29 mouse cellular contexts compared by ENCODE assay signal in the genomic region with DNA sequence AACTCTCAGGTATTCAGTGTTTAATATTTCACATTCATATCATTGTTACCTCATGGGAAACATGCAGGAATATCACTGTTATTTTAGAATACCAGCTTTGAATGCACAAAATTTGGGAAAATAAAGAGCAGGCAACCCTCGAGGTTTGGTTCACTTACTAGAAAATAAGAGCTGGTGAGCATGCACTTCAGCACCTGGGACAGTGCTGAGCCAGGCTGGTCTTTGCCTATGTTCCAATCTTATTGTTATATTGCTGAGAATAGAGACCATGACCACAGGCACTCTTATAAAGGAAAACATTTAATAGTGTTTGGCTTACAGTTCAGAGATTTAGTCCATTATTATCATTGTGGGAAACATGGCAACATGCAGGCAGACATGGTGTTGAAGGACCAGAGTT.
DNase-seq lines count a peak whose midpoint lies in the region; ATAC-seq lines count a peak whose summit lies in the region.
"Had no signal": no experiment of that assay in that cellular context is flagged by ENCODE, and none has a peak within 500 bp of the region (broad histone marks: within the 10 kb centered on the region; RNA-seq: fewer than 3 reads in every experiment).

No protein-coding gene starts in this region.

- no peak for ATAC-seq in kidney, embryonic 15.5 days (replicated peaks; ENCODE audit: low FRiP score)
- ATAC-seq in limb, embryonic 11.5 days (ENCODE audit: insufficient number of reproducible peaks, low FRiP score, low TSS enrichment, low read depth): no peak
- no peak for ATAC-seq in liver, embryonic 11.5 days (replicated peaks; ENCODE audit: low FRiP score)
- ATAC-seq: activated CD4-positive, CD25-positive, alpha-beta regulatory T cell, adult 4 months; forebrain, postnatal 0 days; inflammation-experienced regulatory T-cells, adult 6 months; midbrain, embryonic 15.5 days; Patski had no signal

- no peaks in the 10 kb centered on the region for H3K27me3 ChIP-seq in kidney, embryonic 15.5 days
- H3K27me3 ChIP-seq in limb, embryonic 11.5 days (ENCODE audit: control insufficient read depth, insufficient read depth, low read length): no peaks in the 10 kb centered on the region
- H3K27me3 ChIP-seq in liver, embryonic 11.5 days (replicated peaks; ENCODE audit: control insufficient read depth, insufficient read depth, low read length): no peaks in the 10 kb centered on the region
- H3K27me3 ChIP-seq: liver, embryonic 13.5 days; lung, embryonic 15.5 days; megakaryocyte, embryonic 14.5 days; midbrain, embryonic 15.5 days; neural tube, embryonic 12.5 days; Patski had no signal

- no peaks in the 10 kb centered on the region for H3K36me3 ChIP-seq in kidney, embryonic 15.5 days
- no peaks in the 10 kb centered on the region for H3K36me3 ChIP-seq in limb, embryonic 11.5 days (ENCODE audit: control insufficient read depth, insufficient read depth, low read length)
- H3K36me3 ChIP-seq in liver, embryonic 11.5 days (ENCODE audit: control insufficient read depth, insufficient read depth, low read length): no peaks in the 10 kb centered on the region
- H3K36me3 ChIP-seq: forebrain, embryonic 10.5 days; liver, embryonic 13.5 days; lung, embryonic 15.5 days; midbrain, embryonic 15.5 days; neural tube, embryonic 12.5 days had no signal

- no peak overlapping the region for H3K4me2 ChIP-seq in kidney, embryonic 15.5 days
- no peak overlapping the region for H3K4me2 ChIP-seq in limb, embryonic 11.5 days (ENCODE audit: low read depth, severe bottlenecking)
- H3K4me2 ChIP-seq in liver, embryonic 11.5 days: no peak overlapping the region
- H3K4me2 ChIP-seq: hindbrain, embryonic 14.5 days; liver, embryonic 13.5 days; lung, embryonic 15.5 days; midbrain, embryonic 15.5 days; neural tube, embryonic 12.5 days had no signal

- no peak overlapping the region for H3K27ac ChIP-seq in kidney, embryonic 15.5 days
- H3K27ac ChIP-seq in limb, embryonic 11.5 days (replicated peaks; ENCODE audit: low read depth, low read length): no peak overlapping the region
- no peak overlapping the region for H3K27ac ChIP-seq in liver, embryonic 11.5 days (ENCODE audit: low read depth, low read length)
- H3K27ac ChIP-seq: forebrain, embryonic 10.5 days; heart, adult 2 months; hindbrain, embryonic 14.5 days; liver, embryonic 13.5 days; lung, embryonic 15.5 days; midbrain, embryonic 15.5 days; neural tube, embryonic 12.5 days had no signal

- peak; percentile 22 for DNase-seq in kidney, postnatal 10 days
- DNase-seq in ZHBTc4 (ENCODE audit: low read depth, low spot score): peak; percentile 12
- peak; percentile 10 for DNase-seq in embryo, embryonic 9.5 days (ENCODE audit: extremely low spot score)
- DNase-seq in limb, embryonic 11.5 days (ENCODE audit: low spot score): peak; percentile 47
- no peak for DNase-seq in liver, embryonic 11.5 days (ENCODE audit: low spot score)
- no peak for DNase-seq in left cerebral cortex, adult 11 months (ENCODE audit: low spot score)
- no peak for DNase-seq in heart, adult 9 months (ENCODE audit: low spot score in 2 of 2)
- DNase-seq: cerebellum, adult 9-11 months; forebrain, postnatal 0 days; gastrocnemius, postnatal 25 days; heart, adult 2 months; kidney, adult 8-10 months; left cerebral cortex, postnatal 4 days; liver, embryonic 13.5 days; lung, postnatal 36 days; retina, postnatal 1 day; right cerebral cortex, postnatal 25 days; spleen, adult 18-20 months; thymus, postnatal 36 days had no signal

- 51% methylated on average over 1 of the region's 1 CpGs for WGBS in kidney, embryonic 15.5 days
- 65% methylated on average over 1 of the region's 1 CpGs for WGBS in limb, embryonic 11.5 days
- 35% methylated on average over 1 of the region's 1 CpGs for WGBS in liver, embryonic 11.5 days

- H3K9me3 ChIP-seq in kidney, embryonic 15.5 days (replicated peaks): no peaks in the 10 kb centered on the region
- no peaks in the 10 kb centered on the region for H3K9me3 ChIP-seq in limb, embryonic 11.5 days (ENCODE audit: control insufficient read depth, low read length)
- H3K9me3 ChIP-seq in liver, embryonic 11.5 days (ENCODE audit: control insufficient read depth, low read length): no peaks in the 10 kb centered on the region
- H3K9me3 ChIP-seq: forebrain, embryonic 10.5 days; lung, embryonic 15.5 days; megakaryocyte, embryonic 14.5 days; midbrain, embryonic 15.5 days; neural tube, embryonic 12.5 days had no signal

- H3K9ac ChIP-seq in kidney, embryonic 15.5 days: no peak overlapping the region
- no peak overlapping the region for H3K9ac ChIP-seq in limb, embryonic 11.5 days (ENCODE audit: low read length)
- no peak overlapping the region for H3K9ac ChIP-seq in liver, embryonic 11.5 days (ENCODE audit: low read depth, low read length)
- H3K9ac ChIP-seq: forebrain, postnatal 0 days; hindbrain, embryonic 14.5 days; liver, embryonic 13.5 days; lung, embryonic 15.5 days; midbrain, embryonic 15.5 days; neural tube, embryonic 12.5 days had no signal

- H3K4me1 ChIP-seq in kidney, embryonic 15.5 days: no peaks in the 10 kb centered on the region
- H3K4me1 ChIP-seq in limb, embryonic 11.5 days (ENCODE audit: control insufficient read depth, insufficient read depth, low read length): no peaks in the 10 kb centered on the region
- no peaks in the 10 kb centered on the region for H3K4me1 ChIP-seq in liver, embryonic 11.5 days (replicated peaks; ENCODE audit: control insufficient read depth, insufficient read depth, low read length)
- H3K4me1 ChIP-seq: forebrain, embryonic 10.5 days; liver, embryonic 13.5 days; lung, embryonic 15.5 days; megakaryocyte, embryonic 14.5 days; midbrain, embryonic 15.5 days; neural tube, embryonic 12.5 days had no signal

- H3K4me3 ChIP-seq in kidney, embryonic 15.5 days (replicated peaks): no peak overlapping the region
- H3K4me3 ChIP-seq in limb, embryonic 11.5 days (ENCODE audit: low read depth, low read length): no peak overlapping the region
- no peak overlapping the region for H3K4me3 ChIP-seq in liver, embryonic 11.5 days (ENCODE audit: low read depth, low read length)
- H3K4me3 ChIP-seq: forebrain, embryonic 10.5 days; heart, adult 2 months; liver, embryonic 13.5 days; lung, embryonic 15.5 days; megakaryocyte, embryonic 14.5 days; midbrain, embryonic 15.5 days; neural tube, embryonic 12.5 days had no signal

Comparison
In these comparisons a context has a peak if more than half of its experiments do, and no peak if none do; other contexts are left out.
1. DNase-seq: peak in kidney, postnatal 10 days (single experiment), ZHBTc4 (single experiment), embryo, embryonic 9.5 days (single experiment) and limb, embryonic 11.5 days (single experiment); none in liver, embryonic 11.5 days (single experiment), left cerebral cortex, adult 11 months (single experiment) and heart, adult 9 months (0 of 2).